Mouse (Mus musculus): Measurements from ENCODE around the gene Strada. TPM values are rescaled to one million over a fixed set of nuclear protein-coding genes. Genes with fewer than 3 reads are reported as not detected.
A peak's percentile ranks its signal among the peaks of the same experiment; 100 is the strongest.

Gene Strada
- polyA plus RNA-seq, 1 experiment from 2014 or later = 38.3 TPM

DNA sequence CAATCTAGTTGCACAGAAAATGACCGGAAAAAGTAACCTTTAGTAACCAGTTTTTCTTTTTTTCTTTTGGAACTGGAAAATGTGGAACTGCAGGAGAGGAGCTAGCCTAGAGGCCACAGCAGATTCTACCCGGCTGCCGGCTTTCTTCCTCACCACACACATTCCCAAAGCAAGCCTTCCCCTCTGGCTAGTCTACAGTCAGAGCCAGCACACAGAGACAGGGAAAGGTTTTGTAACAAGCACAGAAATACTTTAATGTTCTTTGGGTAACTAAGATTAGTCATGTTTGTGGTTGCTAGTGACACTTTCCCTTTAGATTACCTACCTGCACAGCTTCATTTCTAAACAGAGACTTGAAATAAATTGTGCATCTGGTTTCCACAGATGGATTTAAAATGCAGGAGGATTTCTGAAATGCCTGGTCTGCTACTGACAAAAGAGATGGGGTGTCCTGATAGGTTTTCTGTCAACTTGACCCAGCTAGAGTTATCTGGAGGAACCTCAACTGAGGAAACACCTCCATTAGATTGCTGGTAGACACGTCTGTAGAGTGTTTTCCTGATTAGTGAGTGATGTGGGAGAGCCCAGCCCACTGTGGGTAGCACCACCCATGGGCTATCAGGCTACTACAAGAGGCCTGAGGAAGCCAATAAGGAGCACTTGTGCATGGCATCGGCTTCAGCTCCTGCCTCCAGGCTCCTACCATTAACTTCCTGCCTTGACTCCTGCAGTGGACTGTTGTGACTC, 23.8 kb downstream of the Strada start:
- no peak overlapping the region for H3K27ac ChIP-seq
- no peak overlapping the region for H3K4me2 ChIP-seq (replicated peaks)
- no peak overlapping the region for H3K4me3 ChIP-seq
- H3K36me3 ChIP-seq = peaks cover 5% of the 10 kb centered on the region; the same call in 1 of the 2 replicates
- no peaks in the 10 kb centered on the region for H3K9me3 ChIP-seq
- H3K27me3 ChIP-seq (replicated peaks) = no peaks in the 10 kb centered on the region
- ATAC-seq (ENCODE audit: low FRiP score, low read depth) = no peak
- H3K9ac ChIP-seq = no peak overlapping the region
- WGBS = 77% methylated on average over 5 of the region's 5 CpGs
- no peaks in the 10 kb centered on the region for H3K4me1 ChIP-seq

DNA sequence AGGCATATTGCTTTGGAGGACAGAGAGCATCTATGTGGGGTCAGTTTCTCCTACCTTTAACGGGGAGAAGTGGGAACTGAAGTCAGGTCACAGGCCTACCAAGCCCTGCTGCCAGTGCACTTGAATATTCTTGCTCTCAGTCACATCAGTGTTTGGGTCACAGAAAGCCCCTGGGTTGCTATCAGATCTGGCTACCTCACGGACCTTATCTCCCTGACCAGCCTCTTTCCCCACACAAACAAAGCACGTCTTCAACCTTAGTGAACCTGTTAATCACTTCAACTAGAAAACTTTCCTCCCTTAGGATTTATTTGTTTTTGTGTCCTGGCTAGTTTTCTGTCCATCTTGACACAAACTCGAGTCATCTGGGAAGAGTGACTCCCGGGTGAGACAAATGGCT, 25.6 kb downstream of the Strada start:
- peaks cover 15% of the 10 kb centered on the region; the same call in 1 of the 2 replicates for H3K36me3 ChIP-seq
- 89% methylated on average over 5 of the region's 5 CpGs for WGBS
- no peaks in the 10 kb centered on the region for H3K4me1 ChIP-seq
- no peak for ATAC-seq (ENCODE audit: low FRiP score, low read depth)
- H3K4me3 ChIP-seq = no peak overlapping the region
- no peaks in the 10 kb centered on the region for H3K9me3 ChIP-seq
- H3K9ac ChIP-seq = no peak overlapping the region
- H3K27me3 ChIP-seq (replicated peaks) = no peaks in the 10 kb centered on the region
- H3K4me2 ChIP-seq (replicated peaks) = no peak overlapping the region
- no peak overlapping the region for H3K27ac ChIP-seq

DNA sequence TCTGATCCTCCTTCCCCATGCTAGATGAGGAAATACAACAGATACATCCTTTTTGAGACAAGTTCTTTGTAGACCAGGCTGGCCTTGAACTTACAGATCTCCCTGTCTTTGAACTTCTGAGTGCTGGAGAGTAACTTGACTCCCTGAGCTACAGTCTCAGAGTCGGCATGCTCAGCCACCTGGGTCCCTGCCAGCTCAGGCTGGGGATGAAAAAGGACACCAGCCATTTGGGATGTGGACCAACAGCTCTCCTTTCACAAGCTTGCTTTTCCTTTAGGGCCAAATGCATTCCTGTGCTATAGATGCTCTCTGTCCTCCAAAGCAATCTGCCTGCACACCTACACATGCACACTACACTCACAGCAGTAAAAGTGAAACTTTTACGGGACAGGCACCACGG, 26.9 kb downstream of the Strada start:
- Histone ChIP-seq H3K4me1 (no peaks in the 10 kb centered on the region), H3K27ac (no peak overlapping the region), H3K9ac (no peak overlapping the region), H3K27me3 (replicated peaks) (no peaks in the 10 kb centered on the region), H3K36me3 (peaks cover 26% of the 10 kb centered on the region), H3K9me3 (no peaks in the 10 kb centered on the region), H3K4me2 (replicated peaks) (no peak overlapping the region), H3K4me3 (no peak overlapping the region)
- 71% methylated on average over 3 of the region's 3 CpGs for WGBS
- ATAC-seq (ENCODE audit: low FRiP score, low read depth) = no peak

DNA sequence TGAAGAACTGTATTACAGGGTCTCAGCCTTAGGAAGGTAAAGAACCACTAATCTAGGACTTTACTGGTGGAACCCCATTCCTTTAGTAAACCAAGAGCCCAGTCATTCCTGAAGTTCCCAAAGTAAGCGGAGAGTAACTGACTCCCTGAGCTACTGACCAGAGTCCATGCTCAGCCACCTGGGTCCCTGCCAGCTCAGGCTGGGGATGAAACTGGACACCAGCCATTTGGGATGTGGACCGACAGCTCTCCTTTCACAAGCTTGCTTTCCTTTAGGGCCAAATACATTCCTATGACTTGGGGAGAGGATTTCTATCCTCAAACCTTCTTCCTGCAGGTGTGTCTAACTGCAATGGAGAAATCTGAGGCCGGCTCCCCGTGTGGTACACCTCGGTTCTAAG, 27.6 kb downstream of the Strada start:
- Histone ChIP-seq H3K4me3 (no peak overlapping the region), H3K27ac (no peak overlapping the region), H3K9ac (no peak overlapping the region), H3K4me1 (no peaks in the 10 kb centered on the region), H3K9me3 (no peaks in the 10 kb centered on the region), H3K27me3 (replicated peaks) (no peaks in the 10 kb centered on the region), H3K4me2 (replicated peaks) (no peak overlapping the region), H3K36me3 (peaks cover 30% of the 10 kb centered on the region)
- no peak for ATAC-seq (ENCODE audit: low FRiP score, low read depth)
- WGBS = 83% methylated on average over 5 of the region's 5 CpGs

DNA sequence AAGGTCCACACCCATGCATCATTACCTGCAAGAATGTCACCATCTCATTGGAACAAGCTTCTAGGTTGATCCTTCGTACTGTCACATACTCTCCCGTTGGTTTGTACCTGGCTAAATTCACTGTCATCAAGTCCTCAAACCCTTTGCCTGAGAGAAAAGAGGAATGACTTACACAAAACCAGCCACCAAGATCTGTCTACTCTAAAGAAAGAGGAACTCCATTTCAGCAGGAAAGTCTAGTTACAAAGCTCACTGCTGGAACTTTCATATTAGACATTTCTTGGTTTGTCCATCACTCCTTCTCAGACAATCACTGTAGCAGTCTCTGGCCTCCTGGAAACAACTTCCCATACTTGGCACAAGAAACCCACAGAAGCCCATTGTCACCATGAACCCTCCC, 28.7 kb downstream of the Strada start:
- H3K9ac ChIP-seq = no peak overlapping the region
- WGBS = 89% methylated on average over 2 of the region's 2 CpGs
- no peak overlapping the region for H3K27ac ChIP-seq
- H3K36me3 ChIP-seq = peaks cover 33% of the 10 kb centered on the region
- H3K4me3 ChIP-seq = no peak overlapping the region
- H3K4me1 ChIP-seq = no peaks in the 10 kb centered on the region
- no peak for ATAC-seq (ENCODE audit: low FRiP score, low read depth)
- H3K27me3 ChIP-seq (replicated peaks) = no peaks in the 10 kb centered on the region
- no peaks in the 10 kb centered on the region for H3K9me3 ChIP-seq
- H3K4me2 ChIP-seq (replicated peaks) = no peak overlapping the region

DNA sequence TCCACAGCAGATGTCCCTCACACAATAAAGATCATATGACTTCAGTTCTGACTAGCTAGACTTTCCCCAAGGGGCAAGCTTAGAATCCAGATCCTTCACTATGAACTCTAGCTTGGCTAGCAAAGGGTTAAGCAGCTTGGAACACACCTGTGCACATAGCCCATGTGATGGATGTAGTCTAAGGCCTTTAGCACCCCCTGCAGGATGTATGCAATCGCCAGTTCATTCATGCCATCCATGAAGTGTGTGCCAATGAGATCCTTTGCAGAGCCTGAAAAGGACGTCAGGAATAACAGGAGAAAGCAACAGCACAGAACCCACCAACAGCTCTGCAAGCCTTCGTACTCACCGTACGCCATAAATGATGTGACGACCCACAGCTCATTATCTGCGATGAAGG, 31.2 kb downstream of the Strada start:
- no peaks in the 10 kb centered on the region for H3K27me3 ChIP-seq (replicated peaks)
- no peak for ATAC-seq (ENCODE audit: low FRiP score, low read depth)
- no peaks in the 10 kb centered on the region for H3K9me3 ChIP-seq
- no peak overlapping the region for H3K4me2 ChIP-seq (replicated peaks)
- no peaks in the 10 kb centered on the region for H3K4me1 ChIP-seq
- H3K9ac ChIP-seq = no peak overlapping the region
- no peak overlapping the region for H3K27ac ChIP-seq
- H3K36me3 ChIP-seq = peaks cover 51% of the 10 kb centered on the region
- no peak overlapping the region for H3K4me3 ChIP-seq
- 82% methylated on average over 7 of the region's 7 CpGs for WGBS

DNA sequence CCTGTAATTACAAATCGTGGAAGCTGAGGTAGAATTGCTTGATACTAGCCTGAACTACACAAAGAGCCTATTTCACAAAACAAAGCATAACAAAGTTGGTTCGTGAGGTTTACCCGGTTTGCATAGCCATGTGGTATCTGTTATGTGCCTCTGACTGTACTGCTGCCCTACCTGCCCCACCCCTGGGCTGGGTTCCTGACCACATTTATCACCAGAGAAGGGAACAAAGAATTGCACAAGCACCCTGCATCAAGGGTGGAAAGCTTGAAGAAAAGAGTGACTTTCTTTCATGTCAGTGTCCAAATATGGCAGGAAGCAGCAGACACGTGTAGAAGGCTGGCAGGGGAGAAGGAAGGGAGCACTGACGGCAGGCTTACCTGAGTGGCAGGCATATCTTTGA, 34.5 kb downstream of the Strada start:
- H3K9ac ChIP-seq = no peak overlapping the region
- H3K27ac ChIP-seq = no peak overlapping the region
- no peaks in the 10 kb centered on the region for H3K9me3 ChIP-seq
- H3K4me2 ChIP-seq (replicated peaks) = no peak overlapping the region
- no peaks in the 10 kb centered on the region for H3K27me3 ChIP-seq (replicated peaks)
- ATAC-seq (ENCODE audit: low FRiP score, low read depth) = no peak
- no peak overlapping the region for H3K4me3 ChIP-seq
- H3K36me3 ChIP-seq = peaks cover 65% of the 10 kb centered on the region
- no peaks in the 10 kb centered on the region for H3K4me1 ChIP-seq
- 89% methylated on average over 5 of the region's 5 CpGs for WGBS

DNA sequence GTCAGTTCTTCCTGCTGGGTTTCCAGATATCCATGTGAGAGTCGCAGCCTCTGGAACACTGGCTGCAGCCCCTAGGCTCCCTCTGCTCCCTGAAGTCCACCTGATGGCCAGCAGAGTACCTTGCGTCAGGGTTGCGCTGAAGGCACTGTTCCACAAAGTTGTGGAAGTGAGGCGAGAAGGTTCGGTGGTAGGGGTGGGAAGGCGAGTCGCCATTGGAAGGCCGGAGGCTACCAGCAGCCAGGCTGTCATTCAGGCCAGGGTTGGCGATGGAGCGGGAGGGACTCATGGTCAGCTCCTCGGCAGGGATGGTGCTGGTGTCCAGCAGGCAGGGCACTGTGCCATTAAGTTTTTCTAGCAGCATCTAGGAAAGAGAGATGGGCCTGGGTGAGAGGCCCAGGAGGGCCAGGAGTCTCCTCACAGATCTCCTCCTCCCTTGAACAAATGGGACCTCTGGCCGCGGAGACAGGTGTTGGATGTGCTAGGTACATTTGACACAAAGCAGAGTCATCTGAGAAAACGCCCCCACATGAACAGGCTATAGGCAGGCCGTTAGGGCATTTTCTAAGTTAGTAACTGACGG, 37.3 kb downstream of the Strada start:
- no peak overlapping the region for H3K4me3 ChIP-seq
- peaks cover 11% of the 10 kb centered on the region for H3K4me1 ChIP-seq
- H3K27me3 ChIP-seq (replicated peaks) = no peaks in the 10 kb centered on the region
- 91% methylated on average over 16 of the region's 16 CpGs for WGBS
- no peak overlapping the region for H3K4me2 ChIP-seq (replicated peaks)
- no peak overlapping the region for H3K27ac ChIP-seq
- H3K9ac ChIP-seq = no peak overlapping the region
- peaks cover 48% of the 10 kb centered on the region for H3K36me3 ChIP-seq
- no peak for ATAC-seq (ENCODE audit: low FRiP score, low read depth)
- no peaks in the 10 kb centered on the region for H3K9me3 ChIP-seq

DNA sequence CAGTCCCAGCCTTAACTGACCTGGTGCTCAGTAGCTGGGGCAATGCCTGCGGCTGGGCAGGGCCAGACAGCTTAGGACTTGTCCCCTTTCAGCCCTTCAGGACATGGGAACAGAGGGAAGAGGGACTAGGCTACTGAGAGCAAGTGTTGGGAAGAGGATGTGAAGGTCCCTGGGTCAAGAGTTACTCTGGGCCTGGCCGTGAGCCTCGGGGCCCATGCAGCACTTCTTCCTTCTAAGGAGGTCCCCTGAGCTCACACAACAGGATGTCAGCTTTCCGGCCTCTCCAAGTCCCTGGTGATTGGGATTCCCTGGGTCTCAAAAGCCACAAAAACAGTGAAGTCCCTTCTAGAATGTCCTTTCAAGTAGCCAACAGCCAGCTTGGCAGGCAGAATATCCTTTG, 38.4 kb downstream of the Strada start:
- WGBS = 86% methylated on average over 4 of the region's 4 CpGs
- H3K4me1 ChIP-seq = peaks cover 19% of the 10 kb centered on the region
- no peak overlapping the region for H3K4me3 ChIP-seq
- no peak overlapping the region for H3K9ac ChIP-seq
- ATAC-seq (ENCODE audit: low FRiP score, low read depth) = no peak
- H3K9me3 ChIP-seq = no peaks in the 10 kb centered on the region
- no peaks in the 10 kb centered on the region for H3K27me3 ChIP-seq (replicated peaks)
- no peak overlapping the region for H3K27ac ChIP-seq
- no peak overlapping the region for H3K4me2 ChIP-seq (replicated peaks)
- peaks cover 46% of the 10 kb centered on the region for H3K36me3 ChIP-seq

DNA sequence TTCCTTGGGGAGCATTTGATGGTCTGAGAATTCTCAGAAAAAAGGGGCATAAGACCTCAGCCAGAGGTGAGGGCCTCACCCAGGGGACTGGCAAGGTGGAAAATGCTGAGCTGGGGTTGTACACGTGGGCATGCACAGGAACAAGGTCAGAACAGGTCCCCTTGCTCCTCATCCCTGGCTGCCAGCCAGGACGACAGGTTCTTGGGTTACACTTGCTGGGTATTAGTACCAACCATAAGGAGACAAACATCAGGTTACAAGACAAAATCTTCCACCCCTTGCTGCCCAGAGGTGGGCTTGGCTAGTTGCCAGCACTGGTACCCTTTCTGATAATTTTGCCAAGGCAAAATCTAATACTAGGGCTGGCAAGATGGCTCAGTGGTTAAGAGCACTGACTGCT, 39.7 kb downstream of the Strada start:
- Histone ChIP-seq H3K9me3 (no peaks in the 10 kb centered on the region), H3K36me3 (peaks cover 48% of the 10 kb centered on the region), H3K4me2 (replicated peaks) (no peak overlapping the region), H3K4me3 (no peak overlapping the region), H3K27me3 (replicated peaks) (no peaks in the 10 kb centered on the region), H3K27ac (no peak overlapping the region), H3K4me1 (peaks cover 30% of the 10 kb centered on the region), H3K9ac (no peak overlapping the region)
- no peak for ATAC-seq (ENCODE audit: low FRiP score, low read depth)
- WGBS = 82% methylated on average over 2 of the region's 2 CpGs

DNA sequence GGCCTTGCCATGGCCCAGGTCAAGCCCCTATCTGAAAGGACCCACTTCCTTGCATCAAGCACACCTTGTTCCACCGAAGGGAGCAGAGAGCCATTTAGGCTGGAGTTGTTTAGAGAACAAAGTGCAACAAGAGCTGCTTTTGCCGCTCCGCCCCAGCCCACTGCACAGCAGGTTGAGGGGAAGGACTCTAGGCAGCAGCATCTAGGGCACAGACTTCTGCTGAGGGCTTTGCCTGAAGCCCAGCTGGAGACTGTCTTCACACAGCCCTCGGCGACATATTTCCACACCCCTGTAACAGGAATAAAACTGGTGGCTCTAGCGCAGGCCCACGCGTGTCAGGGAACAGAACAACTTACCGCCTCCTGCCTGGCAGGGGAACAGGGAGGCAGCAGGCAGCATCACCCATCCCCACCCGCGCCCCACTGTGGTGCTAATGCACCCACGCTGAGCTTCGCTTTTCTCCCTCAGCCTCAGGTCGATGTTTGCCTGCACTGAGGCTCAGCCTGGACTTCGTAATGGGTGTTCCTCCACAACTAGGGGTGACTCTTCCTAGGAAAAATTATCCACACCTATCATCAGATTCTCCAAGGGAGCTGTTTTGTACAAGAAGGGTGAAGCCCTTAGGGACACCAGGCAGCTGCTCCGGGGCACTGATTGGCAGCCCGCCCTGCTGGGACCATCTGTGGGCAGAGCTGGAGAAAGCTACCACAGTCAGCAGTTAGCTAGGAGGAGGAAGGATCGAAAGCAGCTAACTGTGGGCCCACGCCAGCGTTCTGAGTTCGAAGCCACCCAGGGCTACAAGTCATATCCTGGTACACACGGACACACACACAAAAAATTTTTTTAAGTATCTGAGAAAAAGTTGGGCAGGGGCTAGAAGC, 40.9 kb downstream of the Strada start, which contains the start of the genes Gm10840 and Limd2:
Gene Gm10840 (plus strand): TSS at position 10 of the 881 bp plus-strand sequence.
Gene Limd2 (minus strand): TSS at position 20 of the 881 bp plus-strand sequence.
- Histone ChIP-seq H3K27me3 (replicated peaks) (no peaks in the 10 kb centered on the region), H3K9me3 (no peaks in the 10 kb centered on the region), H3K27ac (peak within 1 kb of the TSS; percentile 98), H3K4me2 (replicated peaks) (peak within 1 kb of the TSS; percentile 91), H3K4me1 (peaks cover 33% of the 10 kb centered on the region), H3K4me3 (peak within 1 kb of the TSS; percentile 84), H3K9ac (peak within 1 kb of the TSS; percentile 97), H3K36me3 (peaks cover 51% of the 10 kb centered on the region)
- WGBS = 28% methylated on average over 22 of the region's 22 CpGs
- peak; percentile 23; the same call in 1 of the 2 replicates for ATAC-seq (ENCODE audit: low FRiP score, low read depth)
